Mouse (Mus musculus) midbrain, postnatal 0 days (tissue): ENCODE results near the gene Exosc6. TPM values are rescaled to one million over a fixed set of nuclear protein-coding genes. Genes with fewer than 3 reads are reported as not detected.
"Not testable (repeated sequence)": the region's sequence is repeated elsewhere in the genome, so short reads cannot be mapped to it uniquely, and the experiment has no call there.

Experiments
- ATAC-seq: fragments of 200-750 bp; cut with Nextera tagmentation; 2 replicates; pipeline ENCODE4 v1.8.0; 2017; ENCODE audit warnings: moderate number of reproducible peaks, mild to moderate bottlenecking, moderate TSS enrichment, moderate library complexity; ENCODE audit not compliant: low FRiP score
- DNase-seq: peaks from one replicate; pipeline ENCODE4 v3.0.0-alpha.2; 2015; ENCODE audit warnings: low spot score
- H3K27ac ChIP-seq: fragments of 300-500 bp; sonication (generic); 2 replicates; pipeline ENCODE4 v1.5.1; 2014; ENCODE audit warnings: low read depth, mild to moderate bottlenecking, low read length, mixed read lengths
- H3K27me3 ChIP-seq: fragments of 300-500 bp; sonication (generic); 2 replicates; pipeline ENCODE4 v1.6.1; 2014; ENCODE audit warnings: low read length, control low read depth, mixed read lengths; ENCODE audit not compliant: insufficient read depth
- H3K36me3 ChIP-seq: fragments of 300-500 bp; sonication (generic); 2 replicates; pipeline ENCODE4 v1.6.1; 2014; ENCODE audit warnings: low read length, control low read depth, mixed read lengths; ENCODE audit not compliant: insufficient read depth
- H3K4me1 ChIP-seq: fragments of 300-500 bp; sonication (generic); 2 replicates; pipeline ENCODE4 v1.6.1; 2014; ENCODE audit warnings: mild to moderate bottlenecking, control low read depth, antibody characterized with exemption, low read length, mixed read lengths; ENCODE audit not compliant: insufficient read depth
- H3K4me2 ChIP-seq: fragments of 300-500 bp; sonication (generic); 2 replicates; pipeline ENCODE4 v1.6.1; 2014; ENCODE audit warnings: low read depth, mild to moderate bottlenecking, low read length, mixed read lengths; ENCODE audit not compliant: poor library complexity, severe bottlenecking
- H3K4me3 ChIP-seq: fragments of 300-500 bp; sonication (generic); 2 replicates; pipeline ENCODE4 v1.5.1; 2014; ENCODE audit warnings: low read depth, mild to moderate bottlenecking, low read length, moderate library complexity
- H3K9ac ChIP-seq: fragments of 300-500 bp; sonication (generic); replicated peaks from 2 replicates; pipeline ENCODE4 v1.6.1; 2014; ENCODE audit warnings: mild to moderate bottlenecking, low read length, moderate library complexity, mixed read lengths; ENCODE audit not compliant: poor library complexity, severe bottlenecking
- H3K9me3 ChIP-seq: fragments of 300-500 bp; sonication (generic); 2 replicates; pipeline ENCODE4 v1.6.1; 2016; ENCODE audit warnings: low read length, control low read depth
- CTCF ChIP-seq: IDR thresholded peaks from 2 replicates; pipeline ENCODE4 v1.5.1; 2016; ENCODE audit warnings: antibody characterized with exemption, mild to moderate bottlenecking
- WGBS: fragments of 180-500 bp; shearing (Covaris S2); extraction: QIAGEN DNeasy Blood & Tissue Kit; methylation state at CpG from one replicate; pipeline ENCODE4 v1.1.7; 2014; 5-methylcytosine and 5-hydroxymethylcytosine counted together
- polyA plus RNA-seq: library from polyadenylated mRNA; unstranded; fragments of >200 nt; fragmentation: Nextera tagmentation; extraction: Ambion mirVana; gene quantifications from 2 replicates; pipeline ENCODE4 v1.2.1, GENCODE M21; 2015
- total RNA-seq: library from RNA; depleted of rRNA; stranded (reverse); fragments of >200 nt; gene quantifications from 2 replicates; pipeline ENCODE4 v1.2.3, GENCODE M21; 2014

Exosc6 gene
- total and polyA plus RNA-seq, 2 experiments from 2014 or later = not detected

DNA sequence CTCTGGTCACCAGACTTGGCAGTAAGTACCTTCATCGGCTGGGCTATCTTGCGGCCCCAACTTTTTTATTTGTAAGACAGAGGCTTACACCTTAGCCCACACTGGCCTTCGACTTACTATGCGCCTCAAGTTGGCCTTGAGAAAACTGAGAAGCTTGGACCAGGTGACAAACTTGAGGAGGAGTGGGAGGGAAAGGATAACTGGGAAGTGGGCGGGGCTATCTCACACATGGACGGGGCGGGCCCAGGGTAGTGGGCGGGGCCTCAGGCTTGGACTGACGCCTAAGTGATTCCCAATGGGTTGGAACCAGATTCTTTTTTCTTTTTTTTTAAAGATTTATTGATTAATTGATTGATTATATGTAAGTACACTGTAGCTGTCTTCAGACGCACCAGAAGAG, 11.3 kb downstream of the Exosc6 start:
- no peaks in the 10 kb centered on the region for H3K36me3 ChIP-seq
- H3K4me2 ChIP-seq = no peak overlapping the region
- no peaks in the 10 kb centered on the region for H3K27me3 ChIP-seq
- TF ChIP-seq CTCF = no peak
- DNase-seq (no peak), ATAC-seq (no peak)
- no peak overlapping the region for H3K4me3 ChIP-seq
- WGBS = 34% methylated on average over 10 of the region's 10 CpGs
- H3K27ac ChIP-seq = no peak overlapping the region
- 0 out of 2 replicates have a peak, but pooled peaks cover 3% of the 10 kb centered on the region for H3K4me1 ChIP-seq
- H3K9me3 ChIP-seq = no peaks in the 10 kb centered on the region
- no peak overlapping the region for H3K9ac ChIP-seq

DNA sequence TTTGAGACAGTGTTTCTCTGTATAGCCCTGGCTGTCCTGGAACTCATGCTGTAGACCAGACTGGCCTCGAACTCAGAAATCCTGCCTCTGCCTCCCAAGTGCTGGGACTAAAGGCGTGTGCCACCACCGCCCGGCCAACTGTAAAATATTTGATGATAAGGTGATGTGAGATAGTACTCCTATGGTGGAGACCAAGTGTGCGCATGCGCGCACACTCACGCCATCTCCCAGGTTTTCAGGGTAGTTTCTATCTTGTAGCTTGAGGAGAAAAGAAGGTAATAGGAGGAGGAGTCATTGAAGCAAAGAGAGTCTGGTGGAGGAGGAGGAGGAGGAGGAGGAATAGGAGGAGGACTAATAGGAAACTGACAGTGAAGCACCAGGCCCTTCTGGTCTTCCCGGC, 12.5 kb downstream of the Exosc6 start:
- not testable (repeated sequence) for DNase-seq, H3K9ac ChIP-seq, H3K27me3 ChIP-seq, H3K9me3 ChIP-seq, ATAC-seq, H3K4me2 ChIP-seq, H3K4me1 ChIP-seq, H3K27ac ChIP-seq, H3K4me3 ChIP-seq, H3K36me3 ChIP-seq
- WGBS = 94% methylated on average over 9 of the region's 9 CpGs

- H3K36me3 ChIP-seq = no peaks in the 10 kb centered on the region
- TF ChIP-seq CTCF = no peak
- no peaks in the 10 kb centered on the region for H3K9me3 ChIP-seq
- H3K9ac ChIP-seq = no peak overlapping the region
- 74% methylated on average over 3 of the region's 3 CpGs for WGBS
- no peak overlapping the region for H3K4me3 ChIP-seq
- H3K4me2 ChIP-seq = no peak overlapping the region
- ATAC-seq (no peak), DNase-seq (no peak)
- H3K27ac ChIP-seq = no peak overlapping the region
- no peaks in the 10 kb centered on the region for H3K27me3 ChIP-seq
- no peaks in the 10 kb centered on the region for H3K4me1 ChIP-seq
Measured at GRCm38 (mm10) chr8:111075926-111076325, 19.8 kb downstream of the Exosc6 start.

DNA sequence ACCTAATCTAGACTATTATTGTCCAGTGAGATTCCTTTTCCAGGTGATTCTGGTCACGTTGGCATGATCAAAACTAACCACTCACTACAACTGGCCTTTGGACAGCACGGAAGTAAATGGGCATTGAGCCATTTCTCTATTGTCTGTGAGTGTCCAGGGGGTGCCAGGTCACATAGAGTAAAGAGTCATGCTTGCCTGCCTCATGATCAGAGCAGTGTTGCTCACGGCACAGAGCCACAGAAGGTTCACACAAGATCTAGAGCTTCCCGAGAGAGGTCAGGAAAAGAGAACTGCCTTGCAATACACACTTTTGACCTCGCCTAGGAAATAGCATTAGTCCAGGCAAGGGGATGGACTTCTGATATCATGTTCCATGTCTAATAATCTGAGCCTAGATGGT, 23.3 kb downstream of the Exosc6 start:
- no peak for TF ChIP-seq CTCF
- Histone ChIP-seq H3K27ac (no peak overlapping the region), H3K4me2 (no peak overlapping the region), H3K9ac (no peak overlapping the region), H3K4me1 (no peaks in the 10 kb centered on the region), H3K36me3 (no peaks in the 10 kb centered on the region), H3K9me3 (no peaks in the 10 kb centered on the region), H3K4me3 (no peak overlapping the region), H3K27me3 (no peaks in the 10 kb centered on the region)
- WGBS = 52% methylated on average over 5 of the region's 5 CpGs
- DNase-seq = no peak
- ATAC-seq = no peak

DNA sequence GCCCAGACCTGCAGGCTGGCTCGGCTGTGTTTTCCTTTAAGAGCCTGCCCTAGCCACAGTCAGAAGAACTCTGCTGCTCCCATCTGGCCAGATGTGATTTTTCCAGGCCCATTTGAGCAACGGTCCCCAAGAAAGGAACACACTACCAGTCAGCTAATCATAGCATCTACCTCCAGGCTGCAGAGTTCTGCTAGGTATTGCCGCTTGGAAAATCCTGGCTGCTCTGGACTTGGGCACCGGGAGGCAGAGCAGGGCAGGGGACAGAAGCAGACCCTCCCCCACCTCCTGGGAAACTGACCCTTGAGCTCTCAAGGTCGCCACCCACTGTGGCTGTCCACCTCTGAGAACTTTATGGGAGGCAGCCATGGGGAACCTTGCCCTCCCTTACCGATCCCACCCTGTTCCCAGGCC, 23.7 kb downstream of the Exosc6 start:
- no peaks in the 10 kb centered on the region for H3K27me3 ChIP-seq
- H3K9me3 ChIP-seq = no peaks in the 10 kb centered on the region
- 29% methylated on average over 6 of the region's 6 CpGs for WGBS
- H3K36me3 ChIP-seq = no peaks in the 10 kb centered on the region
- H3K4me1 ChIP-seq = no peaks in the 10 kb centered on the region
- H3K27ac ChIP-seq = no peak overlapping the region
- H3K4me3 ChIP-seq = no peak overlapping the region
- H3K9ac ChIP-seq = no peak overlapping the region
- ATAC-seq = no peak
- DNase-seq = peak; percentile 37
- TF ChIP-seq CTCF = peak; percentile 64
- H3K4me2 ChIP-seq = no peak overlapping the region

GRCm38 (mm10) chr8:111081580-111082258, 25.6 kb downstream of the Exosc6 start:
- no peaks in the 10 kb centered on the region for H3K27me3 ChIP-seq
- H3K4me2 ChIP-seq = no peak overlapping the region
- H3K4me3 ChIP-seq = no peak overlapping the region
- H3K27ac ChIP-seq = no peak overlapping the region
- ATAC-seq = no peak
- DNase-seq = no peak
- no peaks in the 10 kb centered on the region for H3K36me3 ChIP-seq
- no peaks in the 10 kb centered on the region for H3K4me1 ChIP-seq
- 31% methylated on average over 12 of the region's 12 CpGs for WGBS
- TF ChIP-seq CTCF = no peak
- H3K9ac ChIP-seq = no peak overlapping the region
- no peaks in the 10 kb centered on the region for H3K9me3 ChIP-seq

DNA sequence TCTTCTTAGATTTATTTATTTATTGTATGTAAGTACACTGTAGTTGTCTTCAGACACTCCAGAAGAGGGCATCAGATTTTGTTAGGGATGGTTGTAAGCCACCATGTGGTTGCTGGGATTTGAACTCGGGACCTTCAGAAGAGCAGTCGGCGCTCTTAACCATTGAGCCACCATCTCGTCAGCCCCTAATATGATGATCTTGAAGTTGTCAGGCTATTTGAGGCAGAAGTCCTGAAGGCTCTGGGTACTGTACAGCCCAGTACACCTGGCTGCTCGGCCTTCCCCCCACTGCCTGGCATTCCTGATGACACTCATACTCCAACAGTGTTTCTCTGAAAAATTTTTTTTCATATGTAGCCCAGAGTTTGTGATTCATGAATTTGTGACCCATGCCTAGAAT, 27.8 kb downstream of the Exosc6 start:
- not testable (repeated sequence) for H3K36me3 ChIP-seq, H3K4me3 ChIP-seq, H3K9me3 ChIP-seq, H3K4me2 ChIP-seq, DNase-seq, H3K9ac ChIP-seq, H3K4me1 ChIP-seq, H3K27me3 ChIP-seq, ATAC-seq, H3K27ac ChIP-seq
- WGBS = 90% methylated on average over 5 of the region's 5 CpGs
